Mouse (Mus musculus): ENCODE measurements at regions not wholly inside any gene's neighbourhood (a gene's known extent, or its start where the extent isn't known, plus 50 kb on each side); places are given as distances from the start of the nearest gene placed in this dataset.

DNA sequence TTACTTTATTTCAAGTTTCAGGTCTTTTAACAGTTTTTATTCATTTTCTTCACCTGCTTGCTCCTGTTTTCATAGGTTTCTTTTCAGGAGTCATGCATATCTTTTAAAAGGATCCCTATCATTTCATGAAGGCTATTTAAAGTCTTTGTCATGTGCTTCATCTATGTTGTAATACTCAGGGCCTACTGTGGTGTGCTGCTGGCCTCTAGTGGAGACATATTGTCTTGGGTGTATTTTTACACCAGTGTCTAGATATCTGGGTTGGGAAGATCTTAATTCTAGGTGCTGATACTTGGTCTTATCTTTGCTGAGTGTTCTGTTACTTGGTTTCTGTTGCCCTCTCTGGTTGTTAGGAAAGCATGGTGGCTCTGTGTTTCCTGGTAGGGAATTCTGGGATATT is 74.8 kb upstream of the Cep126 start:
- dilution Hi-C loops (cut with MboI; ENCODE audit: extremely low pct_ligation_motif_present, extremely low pct_unique_long_range_greater_than_20kb, low sequenced_read_pairs) = no loop called here
- no peak overlapping the region for H3K4me2 ChIP-seq (ENCODE audit: insufficient read depth, low read depth, poor library complexity, severe bottlenecking)
- H3K27ac ChIP-seq (ENCODE audit: insufficient read depth, low read depth) = no peak overlapping the region
- no peaks in the 10 kb centered on the region for H3K4me1 ChIP-seq (ENCODE audit: control insufficient read depth in 1 of 2, insufficient read depth in 2 of 2)
- H3K27me3 ChIP-seq (replicated peaks) = no peaks in the 10 kb centered on the region
- TF ChIP-seq SMC3 (IDR thresholded peaks at IDR 0.05; ENCODE audit: low read depth, low read length) = peak; percentile 69
- no peak for TF ChIP-seq TCF12 (IDR thresholded peaks at IDR 0.05; ENCODE audit: low read depth, low read length)
- no peak for TF ChIP-seq HCFC1 (IDR thresholded peaks at IDR 0.05; ENCODE audit: low read depth, low read length)
- 0 out of 2 replicates have a peak, but pooled peaks have one; percentile 26 for TF ChIP-seq BHLHE40 (IDR thresholded peaks at IDR 0.05; ENCODE audit: low read depth, low read length)
- TF ChIP-seq MAFK (IDR thresholded peaks at IDR 0.05; ENCODE audit: insufficient replicate concordance, low read length) = no peak
- no peak for TF ChIP-seq TBP (conservative IDR thresholded peaks at IDR 0.05; ENCODE audit: low read depth, low read length)
- TF ChIP-seq E2F4 (IDR thresholded peaks at IDR 0.05; ENCODE audit: insufficient replicate concordance, low read depth, low read length) = no peak
- no peak for TF ChIP-seq JUN (IDR thresholded peaks at IDR 0.05; ENCODE audit: insufficient read depth, low read depth, low read length)
- TF ChIP-seq JUND (conservative IDR thresholded peaks at IDR 0.05; ENCODE audit: low read depth, low read length) = no peak
- TF ChIP-seq ZNF384 (IDR thresholded peaks at IDR 0.05; ENCODE audit: low read depth, low read length) = no peak
- TF ChIP-seq ZKSCAN1 (IDR thresholded peaks at IDR 0.05; ENCODE audit: borderline replicate concordance, low read depth, low read length) = no peak
- no peak for TF ChIP-seq UBTF (IDR thresholded peaks at IDR 0.05; ENCODE audit: low read depth, low read length)
- TF ChIP-seq ELF1 (IDR thresholded peaks at IDR 0.05; ENCODE audit: low read depth, low read length) = no peak
- no peak for TF ChIP-seq ZMIZ1 (IDR thresholded peaks at IDR 0.05; ENCODE audit: low read depth, low read length)
- TF ChIP-seq PAX5 (IDR thresholded peaks at IDR 0.05; ENCODE audit: low read length) = no peak
- TF ChIP-seq ETS1 (conservative IDR thresholded peaks at IDR 0.05; ENCODE audit: low read depth, low read length) = no peak
- peak; percentile 15 for TF ChIP-seq ZC3H11A (IDR thresholded peaks at IDR 0.05; ENCODE audit: low read depth, low read length)
- no peak; the same call in 1 of the 2 replicates for TF ChIP-seq USF1 (IDR thresholded peaks at IDR 0.05; ENCODE audit: low read depth, low read length)
- TF ChIP-seq MXI1 (IDR thresholded peaks at IDR 0.05; ENCODE audit: low read depth, low read length) = no peak
- 0 out of 2 replicates have a peak, but pooled peaks have one; percentile 31 for TF ChIP-seq MEF2A (IDR thresholded peaks at IDR 0.05; ENCODE audit: borderline replicate concordance, low read depth, low read length)
- TF ChIP-seq SIN3A (IDR thresholded peaks at IDR 0.05; ENCODE audit: low read length) = 0 out of 2 replicates have a peak, but pooled peaks have one; percentile 28
- no peak for TF ChIP-seq POLR2A (IDR thresholded peaks at IDR 0.05; ENCODE audit: low read depth, low read length)
- no peak for TF ChIP-seq KAT2A (IDR thresholded peaks at IDR 0.05; ENCODE audit: insufficient replicate concordance, low read length)
- no peak for TF ChIP-seq MYC (IDR thresholded peaks at IDR 0.05; ENCODE audit: low read depth, low read length)
- TF ChIP-seq RCOR1 (conservative IDR thresholded peaks at IDR 0.05; ENCODE audit: low read depth, low read length) = no peak
- no peak for TF ChIP-seq CHD2 (IDR thresholded peaks at IDR 0.05; ENCODE audit: low read length)
- no peak for TF ChIP-seq NRF1 (IDR thresholded peaks at IDR 0.05; ENCODE audit: low read depth, low read length)
- TF ChIP-seq GABPA (IDR thresholded peaks at IDR 0.05; ENCODE audit: insufficient replicate concordance, low read depth, low read length) = no peak
- no peak for TF ChIP-seq MAZ (IDR thresholded peaks at IDR 0.05; ENCODE audit: low read depth, low read length)
- 0 out of 2 replicates have a peak, but pooled peaks have one; percentile 24 for TF ChIP-seq NELFE (IDR thresholded peaks at IDR 0.05; ENCODE audit: low read depth, low read length)
- TF ChIP-seq RAD21 (IDR thresholded peaks at IDR 0.05; ENCODE audit: low read depth, low read length) = peak; percentile 88
- no peak for TF ChIP-seq IRF4 (IDR thresholded peaks at IDR 0.05; ENCODE audit: low read depth, low read length)
- TF ChIP-seq MAX (IDR thresholded peaks at IDR 0.05; ENCODE audit: low read length) = no peak
- TF ChIP-seq POLR2AphosphoS2 (IDR thresholded peaks at IDR 0.05; ENCODE audit: low read depth, low read length) = no peak
- peak; percentile 31 to 81; a peak in 3 of 4 replicates for TF ChIP-seq CTCF (conservative IDR thresholded peaks at IDR 0.05 in 1 of 2, IDR thresholded peaks at IDR 0.05 in 1 of 2; ENCODE audit: low read depth in 2 of 2, low read length in 2 of 2)
- TF ChIP-seq EP300 (IDR thresholded peaks at IDR 0.05; ENCODE audit: low read length) = no peak
- no peak for TF ChIP-seq USF2 (conservative IDR thresholded peaks at IDR 0.05; ENCODE audit: low read depth, low read length)
- no peak for TF ChIP-seq CHD1 (IDR thresholded peaks at IDR 0.05; ENCODE audit: low read depth, low read length)
- no peaks in the 10 kb centered on the region for H3K36me3 ChIP-seq (replicated peaks in 1 of 2; ENCODE audit: control insufficient read depth in 1 of 2, insufficient read depth in 1 of 2, low read length in 1 of 2)
- no peaks in the 10 kb centered on the region for H3K79me2 ChIP-seq (replicated peaks; ENCODE audit: control insufficient read depth, extremely low read depth, insufficient read depth, poor library complexity, severe bottlenecking)
- DNase-seq (ENCODE audit: extremely low read depth) = peak; percentile 55
- no peak overlapping the region for H3K4me3 ChIP-seq (replicated peaks in 1 of 3; ENCODE audit: low read depth in 2 of 3, low read length in 2 of 3, poor library complexity in 1 of 3)
- in situ Hi-C loops (cut with MboI; ENCODE audit: low pct_ligation_motif_present, low pct_unique_long_range_greater_than_20kb, low sequenced_read_pairs) = no loop called here
- no peaks in the 10 kb centered on the region for H3K9me3 ChIP-seq (replicated peaks; ENCODE audit: low read length)
- no peak overlapping the region for H3K9ac ChIP-seq (ENCODE audit: insufficient read depth, low read depth)
